Mouse (Mus musculus) naive thymus-derived CD4-positive, alpha-beta T cell, adult 2 months (primary cell): ENCODE results near the gene Tie1.
"Not testable (repeated sequence)": the region's sequence is repeated elsewhere in the genome, so short reads cannot be mapped to it uniquely, and the experiment has no call there.

Source experiments
- DNase-seq: peaks from one replicate; pipeline ENCODE4 v3.0.0-alpha.2; 2011; ENCODE audit warnings: low read depth

The Tie1 gene

GRCm38 (mm10) chr4:118489717-118490132 lies at the start of gene Tie1:
Tie1 (minus strand) TSS chr4:118490061.
- no peak for DNase-seq

GRCm38 (mm10) chr4:118537801-118538200 lies 47.9 kb upstream of the Tie1 start:
- DNase-seq, result no peak

- no peak for DNase-seq
These were observed 45.7 kb upstream of the Tie1 start for GRCm38 (mm10) chr4:118535610-118536009.

GRCm38 (mm10) chr4:118533605-118534004 lies 43.7 kb upstream of the Tie1 start:
- DNase-seq, result no peak

- DNase-seq, result no peak
These were observed 43.3 kb upstream of the Tie1 start for GRCm38 (mm10) chr4:118533156-118533555.

GRCm38 (mm10) chr4:118532663-118533062 lies 42.8 kb upstream of the Tie1 start:
- no peak for DNase-seq

- no peak for DNase-seq
These were observed 37.9 kb upstream of the Tie1 start for GRCm38 (mm10) chr4:118527720-118528119.

- DNase-seq, result no peak
These were observed 37.4 kb upstream of the Tie1 start for GRCm38 (mm10) chr4:118527335-118527681.

GRCm38 (mm10) chr4:118526408-118527334 lies 36.8 kb upstream of the Tie1 start, which contains the start of gene 2610528J11Rik:
2610528J11Rik (plus strand) TSS chr4:118526999.
- DNase-seq, result no peak

GRCm38 (mm10) chr4:118525779-118526178 lies 35.9 kb upstream of the Tie1 start:
- DNase-seq, result no peak

GRCm38 (mm10) chr4:118523976-118524375 lies 34.1 kb upstream of the Tie1 start:
- no peak for DNase-seq

- no peak for DNase-seq
These were observed 32.4 kb upstream of the Tie1 start for GRCm38 (mm10) chr4:118522248-118522647.

GRCm38 (mm10) chr4:118518208-118518607 lies 28.3 kb upstream of the Tie1 start:
- no peak for DNase-seq

GRCm38 (mm10) chr4:118517497-118518146 lies 27.8 kb upstream of the Tie1 start:
- DNase-seq, result no peak

GRCm38 (mm10) chr4:118516699-118517496 lies 27.0 kb upstream of the Tie1 start:
- DNase-seq, result no peak

GRCm38 (mm10) chr4:118509050-118509449 lies 19.2 kb upstream of the Tie1 start:
- DNase-seq, result no peak

- DNase-seq, result not testable (repeated sequence)
These were observed 17.3 kb upstream of the Tie1 start for GRCm38 (mm10) chr4:118507171-118507570.

GRCm38 (mm10) chr4:118505551-118505950 lies 15.7 kb upstream of the Tie1 start:
- no peak for DNase-seq

GRCm38 (mm10) chr4:118500792-118501191 lies 10.9 kb upstream of the Tie1 start:
- no peak for DNase-seq

GRCm38 (mm10) chr4:118500171-118500724 lies 10.4 kb upstream of the Tie1 start:
- no peak for DNase-seq

GRCm38 (mm10) chr4:118490461-118490860 lies 600 bp upstream of the Tie1 start:
- DNase-seq, result no peak
